Mouse (Mus musculus): ENCODE measurements around the gene 2310033P09Rik. TPM values are rescaled to one million over a fixed set of nuclear protein-coding genes. Genes with fewer than 3 reads are reported as not detected.
"Not testable (repeated sequence)": the region's sequence is repeated elsewhere in the genome, so short reads cannot be mapped to it uniquely, and the experiment has no call there.

The 2310033P09Rik gene
- polyA plus RNA-seq, 1 experiment from 2014 or later = 21.3 TPM

DNA sequence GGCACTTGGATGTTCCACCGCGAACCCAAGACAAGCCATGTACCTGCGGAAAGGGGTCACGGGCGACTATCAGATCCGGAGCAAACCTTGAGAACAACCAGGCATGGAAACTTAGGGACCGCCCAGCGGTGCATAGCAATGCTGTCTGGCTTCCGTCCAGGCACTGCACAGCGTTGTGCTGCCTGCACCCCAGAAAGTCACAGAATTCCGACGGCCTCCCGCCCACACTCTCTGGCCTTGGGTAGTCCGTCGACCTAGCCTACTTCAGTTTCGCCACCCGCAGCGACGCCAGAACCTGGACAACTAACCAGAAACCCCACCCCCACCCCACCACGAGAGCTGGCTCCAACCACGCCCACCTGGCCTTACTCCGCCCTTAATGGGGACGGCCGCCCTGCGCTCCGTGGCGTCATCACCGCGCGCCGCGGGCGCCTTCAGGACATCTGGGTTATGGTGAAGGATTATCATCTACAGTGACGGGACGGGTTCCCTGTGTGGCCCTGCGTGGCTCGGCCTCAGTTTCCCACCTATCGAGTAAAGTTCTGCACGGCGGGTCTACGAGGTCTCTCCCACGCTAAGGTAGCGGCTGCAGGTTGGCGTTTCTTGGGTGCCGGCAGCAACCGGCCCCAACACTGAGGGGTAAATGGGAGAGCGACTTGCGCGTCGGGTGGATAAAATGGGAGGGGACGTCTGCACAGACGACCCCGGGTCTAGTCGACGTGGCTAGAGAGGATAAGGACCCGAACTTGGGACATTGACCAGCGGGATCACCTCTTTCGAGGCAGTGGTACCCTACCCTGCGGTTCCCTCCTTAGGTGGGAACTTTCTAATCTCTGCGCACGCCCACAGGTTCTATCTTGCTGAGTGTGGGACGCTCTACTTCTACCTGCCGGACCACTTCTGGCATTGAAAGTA lies 5.8 kb upstream of the 2310033P09Rik start, which contains the start of gene Mrpl55:
Gene Mrpl55 (plus strand): TSS at position 406 of the 915 bp plus-strand sequence.
- Histone ChIP-seq H3K4me2 (replicated peaks; ENCODE audit: low read depth) (peak within 1 kb of the TSS; percentile 82), H3K36me3 (ENCODE audit: control insufficient read depth, insufficient read depth, low read length) (peaks cover 4% of the 10 kb centered on the region; the same call in 1 of the 2 replicates), H3K9ac (ENCODE audit: low read length) (peak within 1 kb of the TSS; percentile 87), H3K4me1 (replicated peaks; ENCODE audit: control insufficient read depth, insufficient read depth) (0 out of 2 replicates have a peak, but pooled peaks cover 2% of the 10 kb centered on the region), H3K27me3 (ENCODE audit: control insufficient read depth, insufficient read depth, low read length) (no peaks in the 10 kb centered on the region), H3K27ac (replicated peaks) (peak within 1 kb of the TSS; percentile 83), H3K9me3 (ENCODE audit: control insufficient read depth, low read length) (no peaks in the 10 kb centered on the region), H3K4me3 (ENCODE audit: low read depth, low read length) (peak within 1 kb of the TSS; percentile 85)
- no peak for TF ChIP-seq EP300 (optimal IDR thresholded peaks at IDR 0.05)
- under 1% methylated on average over 63 of the region's 63 CpGs for WGBS
- DNase-seq (ENCODE audit: low spot score) (peak; percentile 97), ATAC-seq (ENCODE audit: low FRiP score, low TSS enrichment) (peak; percentile 94)

DNA sequence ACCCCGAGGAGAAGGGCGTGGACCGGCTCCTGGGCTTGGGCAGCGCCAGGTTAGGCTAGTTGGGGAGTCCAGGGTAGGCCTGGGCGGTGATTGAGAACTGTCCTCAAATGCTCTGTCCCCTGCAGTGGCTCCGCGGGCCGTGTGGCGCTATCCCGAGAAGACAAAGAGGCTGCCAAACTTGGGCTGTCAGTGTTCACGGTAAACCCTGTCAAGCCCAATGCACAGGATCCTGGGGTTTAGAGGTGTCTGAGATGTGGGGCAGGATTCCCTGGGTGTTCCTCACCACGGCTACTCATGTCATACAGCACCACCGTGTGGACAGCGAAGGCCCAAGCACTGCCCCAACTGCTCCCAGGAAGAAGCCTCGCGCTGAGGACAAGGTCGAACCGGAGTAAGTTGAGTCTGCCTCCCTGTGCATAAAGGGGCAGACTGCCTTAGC lies 901 bp downstream of the 2310033P09Rik start:
- Histone ChIP-seq H3K9me3 (ENCODE audit: control insufficient read depth, low read length) (no peaks in the 10 kb centered on the region), H3K27me3 (ENCODE audit: control insufficient read depth, insufficient read depth, low read length) (no peaks in the 10 kb centered on the region), H3K4me3 (ENCODE audit: low read depth, low read length) (peak overlapping the region; percentile 93), H3K9ac (ENCODE audit: low read length) (peak overlapping the region; percentile 89), H3K27ac (replicated peaks) (peak overlapping the region; percentile 96), H3K36me3 (ENCODE audit: control insufficient read depth, insufficient read depth, low read length) (peaks cover 18% of the 10 kb centered on the region), H3K4me1 (replicated peaks; ENCODE audit: control insufficient read depth, insufficient read depth) (no peaks in the 10 kb centered on the region), H3K4me2 (replicated peaks; ENCODE audit: low read depth) (peak overlapping the region; percentile 81)
- TF ChIP-seq EP300 (optimal IDR thresholded peaks at IDR 0.05) = no peak
- TF ChIP-seq CTCF (IDR thresholded peaks at IDR 0.05; ENCODE audit: low read depth) = peak; percentile 86
- 6% methylated on average over 18 of the region's 18 CpGs for WGBS
- ATAC-seq (ENCODE audit: low FRiP score, low TSS enrichment) (peak; percentile 82), DNase-seq (ENCODE audit: low spot score) (peak; percentile 86)

DNA sequence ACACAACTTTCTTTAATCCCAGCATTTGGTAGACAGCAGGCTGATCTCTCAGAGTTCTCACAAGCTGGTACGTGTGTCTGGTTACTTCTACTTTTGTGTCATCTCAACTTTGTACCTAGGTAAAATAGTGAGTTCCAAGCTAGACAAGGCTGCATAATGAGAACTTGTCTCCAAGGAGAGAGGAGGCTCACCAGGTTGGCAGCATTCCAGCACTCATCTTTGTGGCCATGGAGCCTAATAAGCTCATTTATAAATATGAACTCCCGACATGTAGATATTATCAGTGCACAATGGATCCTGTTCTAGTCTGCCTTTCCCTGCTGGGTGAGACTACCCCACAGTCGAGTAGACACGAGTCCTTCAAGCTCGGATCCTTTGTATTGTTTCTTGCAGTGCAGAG lies 1.5 kb downstream of the 2310033P09Rik start:
- 41% methylated on average over 5 of the region's 5 CpGs for WGBS
- no peaks in the 10 kb centered on the region for H3K4me1 ChIP-seq (replicated peaks; ENCODE audit: control insufficient read depth, insufficient read depth)
- H3K36me3 ChIP-seq (ENCODE audit: control insufficient read depth, insufficient read depth, low read length) = peaks cover 21% of the 10 kb centered on the region
- H3K27ac ChIP-seq (replicated peaks) = peak overlapping the region; percentile 96
- no peak overlapping the region for H3K9ac ChIP-seq (ENCODE audit: low read length)
- H3K9me3 ChIP-seq (ENCODE audit: control insufficient read depth, low read length) = no peaks in the 10 kb centered on the region
- DNase-seq (ENCODE audit: low spot score) = no peak
- no peak for ATAC-seq (ENCODE audit: low FRiP score, low TSS enrichment)
- peak overlapping the region; percentile 81 for H3K4me2 ChIP-seq (replicated peaks; ENCODE audit: low read depth)
- no peak overlapping the region for H3K4me3 ChIP-seq (ENCODE audit: low read depth, low read length)
- H3K27me3 ChIP-seq (ENCODE audit: control insufficient read depth, insufficient read depth, low read length) = no peaks in the 10 kb centered on the region
- no peak for TF ChIP-seq CTCF (IDR thresholded peaks at IDR 0.05; ENCODE audit: low read depth)
- TF ChIP-seq EP300 (optimal IDR thresholded peaks at IDR 0.05) = no peak

DNA sequence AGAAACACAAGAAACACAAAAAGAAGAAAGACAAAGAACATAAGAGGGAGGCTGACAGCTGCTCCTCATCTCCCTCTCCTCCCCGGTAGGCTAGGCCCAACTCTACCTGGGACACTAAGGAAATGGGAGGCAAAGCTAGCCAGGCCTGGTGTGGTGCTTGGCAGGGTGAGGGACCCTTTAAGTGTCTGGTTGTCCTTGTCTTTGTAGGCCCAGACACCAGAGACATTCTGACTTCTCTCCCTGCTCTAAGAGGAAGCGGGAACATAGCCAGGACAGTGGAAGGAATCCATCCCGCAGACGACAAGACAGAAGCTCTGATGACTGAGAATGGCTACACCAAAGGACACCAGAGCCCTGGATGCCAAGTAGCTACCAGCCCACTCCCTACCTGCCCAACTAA lies 1.9 kb downstream of the 2310033P09Rik start:
- no peaks in the 10 kb centered on the region for H3K4me1 ChIP-seq (replicated peaks; ENCODE audit: control insufficient read depth, insufficient read depth)
- DNase-seq (ENCODE audit: low spot score) (no peak), ATAC-seq (ENCODE audit: low FRiP score, low TSS enrichment) (no peak)
- WGBS = 69% methylated on average over 4 of the region's 4 CpGs
- peaks cover 23% of the 10 kb centered on the region for H3K36me3 ChIP-seq (ENCODE audit: control insufficient read depth, insufficient read depth, low read length)
- H3K27me3 ChIP-seq (ENCODE audit: control insufficient read depth, insufficient read depth, low read length) = no peaks in the 10 kb centered on the region
- no peak for TF ChIP-seq EP300 (optimal IDR thresholded peaks at IDR 0.05)
- TF ChIP-seq CTCF (IDR thresholded peaks at IDR 0.05; ENCODE audit: low read depth) = no peak
- H3K4me2 ChIP-seq (replicated peaks; ENCODE audit: low read depth) = no peak overlapping the region
- H3K9me3 ChIP-seq (ENCODE audit: control insufficient read depth, low read length) = no peaks in the 10 kb centered on the region
- H3K27ac ChIP-seq (replicated peaks) = no peak overlapping the region
- H3K4me3 ChIP-seq (ENCODE audit: low read depth, low read length) = no peak overlapping the region
- no peak overlapping the region for H3K9ac ChIP-seq (ENCODE audit: low read length)

DNA sequence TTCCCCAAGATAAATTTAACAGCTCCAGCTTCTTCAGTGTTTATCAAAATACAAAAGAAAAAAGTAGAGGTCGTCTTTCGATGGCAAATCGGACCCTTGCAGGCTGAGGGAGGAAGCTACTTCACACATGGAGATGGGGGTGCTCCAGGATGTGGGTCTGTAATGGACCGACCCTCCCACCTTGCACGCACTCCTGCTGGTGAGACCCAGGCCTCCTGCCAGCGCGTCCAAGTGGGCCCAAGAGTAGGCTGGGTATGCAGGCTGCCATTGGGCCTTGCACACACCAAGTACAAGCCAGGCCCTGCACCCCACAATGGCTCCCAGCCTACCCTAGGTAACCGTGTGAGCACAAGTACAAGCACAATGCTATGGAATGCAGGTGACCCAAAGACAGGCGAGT lies 3.4 kb downstream of the 2310033P09Rik start:
- peaks cover 19% of the 10 kb centered on the region for H3K36me3 ChIP-seq (ENCODE audit: control insufficient read depth, insufficient read depth, low read length)
- ATAC-seq (ENCODE audit: low FRiP score, low TSS enrichment); H3K9ac ChIP-seq (ENCODE audit: low read length); DNase-seq (ENCODE audit: low spot score); H3K4me1 ChIP-seq (replicated peaks; ENCODE audit: control insufficient read depth, insufficient read depth); H3K4me3 ChIP-seq (ENCODE audit: low read depth, low read length); H3K27me3 ChIP-seq (ENCODE audit: control insufficient read depth, insufficient read depth, low read length); H3K4me2 ChIP-seq (replicated peaks; ENCODE audit: low read depth); H3K27ac ChIP-seq (replicated peaks); H3K9me3 ChIP-seq (ENCODE audit: control insufficient read depth, low read length): not testable (repeated sequence)
- 76% methylated on average over 8 of the region's 9 CpGs for WGBS

DNA sequence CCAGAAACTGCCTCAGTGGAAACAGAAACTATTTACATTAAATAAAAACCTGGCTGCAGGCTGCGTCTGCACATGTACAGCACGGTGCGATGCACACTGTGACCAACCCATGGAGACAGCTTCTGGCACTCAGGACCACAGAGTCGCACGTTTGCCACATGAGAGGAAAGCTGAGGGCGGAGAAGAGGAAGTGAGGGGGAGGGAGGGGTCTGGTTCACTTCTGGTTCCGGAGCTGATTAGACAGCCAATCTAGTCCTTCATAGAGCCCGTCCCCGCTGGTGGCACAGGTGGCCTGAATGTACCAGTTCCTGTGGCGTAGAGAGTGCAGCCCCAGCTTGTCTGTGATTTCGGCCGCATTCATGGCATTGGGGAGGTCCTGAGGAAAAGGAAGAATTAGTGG lies 4.2 kb downstream of the 2310033P09Rik start:
- H3K27ac ChIP-seq (replicated peaks); DNase-seq (ENCODE audit: low spot score); H3K27me3 ChIP-seq (ENCODE audit: control insufficient read depth, insufficient read depth, low read length); H3K4me1 ChIP-seq (replicated peaks; ENCODE audit: control insufficient read depth, insufficient read depth); H3K9ac ChIP-seq (ENCODE audit: low read length); ATAC-seq (ENCODE audit: low FRiP score, low TSS enrichment); H3K4me2 ChIP-seq (replicated peaks; ENCODE audit: low read depth); H3K9me3 ChIP-seq (ENCODE audit: control insufficient read depth, low read length); H3K4me3 ChIP-seq (ENCODE audit: low read depth, low read length): not testable (repeated sequence)
- WGBS = 72% methylated on average over 12 of the region's 12 CpGs
- peaks cover 19% of the 10 kb centered on the region for H3K36me3 ChIP-seq (ENCODE audit: control insufficient read depth, insufficient read depth, low read length)
